Mouse (Mus musculus) frontal cortex, adult (tissue): ENCODE data around the gene Clip1.

Source experiments
- ATAC-seq: cut with Nextera tagmentation; 2 replicates; pipeline ENCODE4 v1.9.2; 2017; ENCODE audit warnings: mild to moderate bottlenecking, moderate library complexity, mixed read lengths; ENCODE audit not compliant: low TSS enrichment

Clip1 gene

GRCm38 (mm10) chr5:123670800-123671472, 13.5 kb downstream of the Clip1 start:
- ATAC-seq = peak; percentile 39; the same call in 1 of the 2 replicates

- peak; percentile 29; the same call in 1 of the 2 replicates for ATAC-seq
Measured at GRCm38 (mm10) chr5:123669991-123670799, 14.2 kb downstream of the Clip1 start.

- ATAC-seq = no peak
Measured at GRCm38 (mm10) chr5:123667915-123668314, 16.5 kb downstream of the Clip1 start.

GRCm38 (mm10) chr5:123665956-123666355, 18.5 kb downstream of the Clip1 start:
- no peak for ATAC-seq

GRCm38 (mm10) chr5:123664329-123664728, 20.1 kb downstream of the Clip1 start:
- ATAC-seq = no peak

- peak; percentile 60 for ATAC-seq
Measured at GRCm38 (mm10) chr5:123662059-123662458, 22.4 kb downstream of the Clip1 start.

GRCm38 (mm10) chr5:123661602-123662001, 22.8 kb downstream of the Clip1 start:
- ATAC-seq = peak; percentile 28; the same call in 1 of the 2 replicates

GRCm38 (mm10) chr5:123657651-123658050, 26.8 kb downstream of the Clip1 start:
- peak; percentile 53; the same call in 1 of the 2 replicates for ATAC-seq

GRCm38 (mm10) chr5:123654937-123655336, 29.5 kb downstream of the Clip1 start:
- no peak for ATAC-seq

GRCm38 (mm10) chr5:123653287-123653801, 31.1 kb downstream of the Clip1 start:
- ATAC-seq = no peak

GRCm38 (mm10) chr5:123650825-123651224, 33.6 kb downstream of the Clip1 start:
- ATAC-seq = no peak

- ATAC-seq = no peak
Measured at GRCm38 (mm10) chr5:123642401-123642800, 42.0 kb downstream of the Clip1 start.

- no peak for ATAC-seq
Measured at GRCm38 (mm10) chr5:123641259-123641900, 43.0 kb downstream of the Clip1 start.

GRCm38 (mm10) chr5:123640181-123640580, 44.2 kb downstream of the Clip1 start:
- no peak for ATAC-seq

GRCm38 (mm10) chr5:123631210-123631609, 53.2 kb downstream of the Clip1 start:
- no peak for ATAC-seq

- no peak for ATAC-seq
Measured at GRCm38 (mm10) chr5:123626631-123627030, 57.8 kb downstream of the Clip1 start.

- ATAC-seq = no peak
Measured at GRCm38 (mm10) chr5:123622421-123622820, 62.0 kb downstream of the Clip1 start.

GRCm38 (mm10) chr5:123618558-123618957, 65.9 kb downstream of the Clip1 start:
- ATAC-seq = no peak

- no peak for ATAC-seq
Measured at GRCm38 (mm10) chr5:123614246-123614645, 70.2 kb downstream of the Clip1 start.

GRCm38 (mm10) chr5:123609843-123610242, 74.6 kb downstream of the Clip1 start:
- ATAC-seq = peak; percentile 84

GRCm38 (mm10) chr5:123609416-123609815, 75.0 kb downstream of the Clip1 start:
- 0 out of 2 replicates have a peak, but pooled peaks have one; percentile 13 for ATAC-seq

- no peak for ATAC-seq
Measured at GRCm38 (mm10) chr5:123607211-123607669, 77.2 kb downstream of the Clip1 start.
